Mouse (Mus musculus): ENCODE results near the gene Cdyl. TPM values are rescaled to one million over a fixed set of nuclear protein-coding genes. Genes with fewer than 3 reads are reported as not detected.

Gene Cdyl
- polyA plus RNA-seq, 2 experiments: 20.1 to 22.7 TPM

DNA sequence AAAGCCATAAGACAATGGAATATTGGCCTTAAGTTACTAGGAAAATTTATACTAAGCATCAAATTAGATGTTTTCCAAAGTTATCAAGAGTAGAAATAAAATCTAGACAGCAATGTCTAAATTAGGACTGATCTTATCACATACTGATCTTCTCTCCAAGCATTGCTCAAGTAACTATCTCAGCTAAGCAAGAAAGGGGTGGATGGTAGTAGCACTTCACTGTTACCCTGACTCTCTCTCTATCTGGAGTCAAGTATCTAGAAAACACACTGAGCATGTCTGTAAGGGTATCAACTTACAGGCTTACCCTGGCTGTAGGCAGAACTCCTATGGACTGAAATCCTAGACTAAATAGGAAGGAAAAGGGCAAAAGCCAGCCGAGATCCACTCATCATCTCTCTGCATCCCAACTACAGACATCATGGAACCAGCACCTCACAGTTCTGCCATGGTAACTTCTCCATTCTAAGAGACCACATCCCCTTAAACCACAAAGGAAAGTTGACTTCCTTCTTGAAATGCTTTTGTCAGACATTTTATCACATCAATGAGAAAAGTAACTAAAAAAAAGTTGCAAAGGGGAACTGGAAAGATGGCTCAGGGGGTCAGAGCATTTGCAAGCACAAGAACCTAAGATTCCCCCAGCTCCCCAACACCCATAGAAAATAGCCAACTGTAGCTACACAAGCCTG is 12.4 kb upstream of the Cdyl start:
- no peak overlapping the region for H3K9ac ChIP-seq (ENCODE audit: low read depth, low read length, severe bottlenecking)
- H3K4me3 ChIP-seq (replicated peaks; ENCODE audit: low read length): no peak overlapping the region
- WGBS: 78% methylated on average over 1 of the region's 1 CpGs
- H3K36me3 ChIP-seq (ENCODE audit: control insufficient read depth, insufficient read depth, low read length): no peaks in the 10 kb centered on the region
- H3K4me2 ChIP-seq (replicated peaks; ENCODE audit: low read depth, low read length, severe bottlenecking): no peak overlapping the region
- ATAC-seq (ENCODE audit: low FRiP score, low read depth): no peak
- DNase-seq (ENCODE audit: low spot score): no peak
- no peaks in the 10 kb centered on the region for H3K4me1 ChIP-seq (ENCODE audit: control insufficient read depth, insufficient read depth, low read length)
- H3K27ac ChIP-seq (replicated peaks; ENCODE audit: low read depth, low read length): no peak overlapping the region
- no peaks in the 10 kb centered on the region for H3K9me3 ChIP-seq (ENCODE audit: control insufficient read depth, low read length)
- no peak for TF ChIP-seq POLR2A (IDR thresholded peaks at IDR 0.05; ENCODE audit: borderline replicate concordance, extremely low read depth, insufficient read depth, insufficient read length)
- H3K27me3 ChIP-seq (ENCODE audit: control insufficient read depth, insufficient read depth, low read length): no peaks in the 10 kb centered on the region

DNA sequence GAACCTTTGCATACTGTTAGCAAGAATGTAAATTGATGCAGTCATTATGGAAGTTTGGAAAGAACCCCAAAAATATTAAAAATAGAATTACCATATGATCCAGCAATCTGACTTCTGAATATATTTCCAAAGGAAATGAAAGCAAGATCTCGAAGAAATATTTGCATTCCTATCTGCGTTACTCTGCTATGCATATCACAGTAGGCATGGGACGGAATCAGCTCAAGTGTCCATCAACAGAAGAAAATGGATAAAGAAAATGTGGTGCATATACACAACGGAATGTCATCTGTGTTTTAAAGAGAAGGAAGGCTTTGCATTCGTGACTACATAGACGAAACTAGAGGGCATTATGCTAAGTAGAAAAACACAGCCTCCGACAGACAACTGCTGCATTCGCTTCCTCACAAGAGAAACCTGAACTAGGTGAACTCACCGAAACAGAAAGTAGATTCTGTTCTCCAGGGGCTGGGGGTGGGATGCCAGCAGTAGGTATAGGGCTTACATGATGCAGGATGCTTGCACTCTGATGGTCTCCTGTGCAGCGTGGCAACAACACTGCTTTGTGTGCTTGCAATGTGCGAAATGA is 9.3 kb upstream of the Cdyl start:
- H3K27ac ChIP-seq (replicated peaks; ENCODE audit: low read depth, low read length): no peak overlapping the region
- H3K36me3 ChIP-seq (ENCODE audit: control insufficient read depth, insufficient read depth, low read length): no peaks in the 10 kb centered on the region
- H3K4me2 ChIP-seq (replicated peaks; ENCODE audit: low read depth, low read length, severe bottlenecking): no peak overlapping the region
- no peaks in the 10 kb centered on the region for H3K4me1 ChIP-seq (ENCODE audit: control insufficient read depth, insufficient read depth, low read length)
- no peaks in the 10 kb centered on the region for H3K9me3 ChIP-seq (ENCODE audit: control insufficient read depth, low read length)
- H3K4me3 ChIP-seq (replicated peaks; ENCODE audit: low read length): no peak overlapping the region
- TF ChIP-seq POLR2A (IDR thresholded peaks at IDR 0.05; ENCODE audit: borderline replicate concordance, extremely low read depth, insufficient read depth, insufficient read length): no peak
- no peak for ATAC-seq (ENCODE audit: low FRiP score, low read depth)
- no peaks in the 10 kb centered on the region for H3K27me3 ChIP-seq (ENCODE audit: control insufficient read depth, insufficient read depth, low read length)
- DNase-seq (ENCODE audit: low spot score): no peak
- no peak overlapping the region for H3K9ac ChIP-seq (ENCODE audit: low read depth, low read length, severe bottlenecking)
- WGBS: 81% methylated on average over 11 of the region's 11 CpGs

DNA sequence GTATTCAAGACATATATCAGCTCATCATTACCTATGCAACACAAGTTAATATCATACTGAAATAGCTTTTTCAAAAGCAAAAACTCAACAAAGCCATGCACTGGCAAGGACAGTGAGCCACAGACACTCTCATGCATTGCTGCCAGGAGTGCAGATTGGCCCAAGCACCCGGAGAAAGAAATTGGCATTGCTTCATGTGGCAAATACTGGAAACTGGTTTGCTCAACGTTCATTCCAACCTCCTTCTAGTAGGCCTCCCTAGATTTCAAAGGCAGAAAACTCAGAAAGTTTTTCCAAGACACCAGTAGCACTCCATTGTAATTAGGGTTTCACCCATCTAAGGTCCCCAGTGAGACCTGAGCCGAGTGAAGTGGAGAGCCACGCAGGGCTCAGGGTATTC is 6.8 kb upstream of the Cdyl start:
- no peaks in the 10 kb centered on the region for H3K4me1 ChIP-seq (ENCODE audit: control insufficient read depth, insufficient read depth, low read length)
- ATAC-seq (ENCODE audit: low FRiP score, low read depth) (no peak), DNase-seq (ENCODE audit: low spot score) (no peak)
- no peak overlapping the region for H3K9ac ChIP-seq (ENCODE audit: low read depth, low read length, severe bottlenecking)
- H3K4me3 ChIP-seq (replicated peaks; ENCODE audit: low read length): no peak overlapping the region
- TF ChIP-seq POLR2A (IDR thresholded peaks at IDR 0.05; ENCODE audit: borderline replicate concordance, extremely low read depth, insufficient read depth, insufficient read length): no peak
- no peaks in the 10 kb centered on the region for H3K27me3 ChIP-seq (ENCODE audit: control insufficient read depth, insufficient read depth, low read length)
- H3K27ac ChIP-seq (replicated peaks; ENCODE audit: low read depth, low read length): no peak overlapping the region
- H3K9me3 ChIP-seq (ENCODE audit: control insufficient read depth, low read length): no peaks in the 10 kb centered on the region
- H3K36me3 ChIP-seq (ENCODE audit: control insufficient read depth, insufficient read depth, low read length): no peaks in the 10 kb centered on the region
- no peak overlapping the region for H3K4me2 ChIP-seq (replicated peaks; ENCODE audit: low read depth, low read length, severe bottlenecking)
- 80% methylated on average over 4 of the region's 4 CpGs for WGBS

DNA sequence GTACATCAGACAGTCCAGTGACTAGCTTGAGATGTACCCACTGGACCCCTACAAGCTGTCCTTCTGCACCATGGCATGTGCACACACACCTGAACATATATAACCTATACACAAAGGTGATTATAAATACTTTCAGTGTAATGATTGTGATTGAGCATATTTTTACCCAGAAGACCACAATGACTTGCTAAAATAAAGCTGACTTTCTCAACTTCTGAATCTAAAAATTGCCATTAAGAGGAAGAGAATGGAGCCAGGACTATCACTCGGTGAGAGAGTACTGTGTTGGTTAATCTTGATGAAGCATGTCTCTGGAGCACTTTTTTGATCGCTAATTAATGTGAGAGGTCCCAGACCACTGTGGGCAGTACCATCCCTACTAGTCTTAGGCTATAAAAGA is 2.8 kb upstream of the Cdyl start:
- TF ChIP-seq POLR2A (IDR thresholded peaks at IDR 0.05; ENCODE audit: borderline replicate concordance, extremely low read depth, insufficient read depth, insufficient read length): no peak
- no peak for DNase-seq (ENCODE audit: low spot score)
- 79% methylated on average over 2 of the region's 2 CpGs for WGBS

DNA sequence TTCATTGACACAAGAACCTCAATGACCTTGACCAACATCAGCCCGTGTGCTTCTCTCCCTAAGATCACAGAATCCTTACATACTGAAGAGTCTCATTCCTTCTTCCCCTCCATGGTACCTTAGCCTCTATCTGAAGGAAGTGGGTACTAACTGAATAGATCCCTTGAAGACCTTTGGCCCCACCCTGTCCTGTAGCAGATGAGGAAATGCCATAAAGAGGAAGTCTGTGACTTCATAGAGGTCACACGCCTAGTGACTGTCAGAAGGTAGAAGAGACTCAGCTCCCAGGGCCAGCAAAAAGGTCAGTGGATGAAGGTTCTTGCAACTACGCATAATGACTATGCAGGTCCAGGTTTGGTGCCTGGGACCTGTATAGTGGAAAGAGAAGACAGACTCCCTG is 5.8 kb downstream of the Cdyl start:
- 80% methylated on average over 3 of the region's 3 CpGs for WGBS
- Histone ChIP-seq H3K27ac (replicated peaks; ENCODE audit: low read depth, low read length) (no peak overlapping the region), H3K4me2 (replicated peaks; ENCODE audit: low read depth, low read length, severe bottlenecking) (no peak overlapping the region), H3K27me3 (ENCODE audit: control insufficient read depth, insufficient read depth, low read length) (no peaks in the 10 kb centered on the region), H3K9ac (ENCODE audit: low read depth, low read length, severe bottlenecking) (no peak overlapping the region), H3K9me3 (ENCODE audit: control insufficient read depth, low read length) (no peaks in the 10 kb centered on the region), H3K4me3 (replicated peaks; ENCODE audit: low read length) (no peak overlapping the region), H3K36me3 (ENCODE audit: control insufficient read depth, insufficient read depth, low read length) (no peaks in the 10 kb centered on the region), H3K4me1 (ENCODE audit: control insufficient read depth, insufficient read depth, low read length) (no peaks in the 10 kb centered on the region)
- no peak for TF ChIP-seq POLR2A (IDR thresholded peaks at IDR 0.05; ENCODE audit: borderline replicate concordance, extremely low read depth, insufficient read depth, insufficient read length)
- ATAC-seq (ENCODE audit: low FRiP score, low read depth) (no peak), DNase-seq (ENCODE audit: low spot score) (no peak)

More for the DNA sequence above, 2.8 kb upstream of the Cdyl start:
- no peaks in the 10 kb centered on the region for H3K36me3 ChIP-seq (ENCODE audit: control insufficient read depth, insufficient read depth, low read length)
- no peak overlapping the region for H3K9ac ChIP-seq (ENCODE audit: low read depth, low read length, severe bottlenecking)
- no peaks in the 10 kb centered on the region for H3K4me1 ChIP-seq (ENCODE audit: control insufficient read depth, insufficient read depth, low read length)
- no peak overlapping the region for H3K27ac ChIP-seq (replicated peaks; ENCODE audit: low read depth, low read length)
- no peak overlapping the region for H3K4me2 ChIP-seq (replicated peaks; ENCODE audit: low read depth, low read length, severe bottlenecking)
- ATAC-seq (ENCODE audit: low FRiP score, low read depth): no peak
- no peaks in the 10 kb centered on the region for H3K27me3 ChIP-seq (ENCODE audit: control insufficient read depth, insufficient read depth, low read length)
- no peaks in the 10 kb centered on the region for H3K9me3 ChIP-seq (ENCODE audit: control insufficient read depth, low read length)
- H3K4me3 ChIP-seq (replicated peaks; ENCODE audit: low read length): no peak overlapping the region

Data from limb, embryonic 14.5 days (tissue).